Comparison of ENCODE assay signal across 8 mouse cellular contexts in the genomic region with DNA sequence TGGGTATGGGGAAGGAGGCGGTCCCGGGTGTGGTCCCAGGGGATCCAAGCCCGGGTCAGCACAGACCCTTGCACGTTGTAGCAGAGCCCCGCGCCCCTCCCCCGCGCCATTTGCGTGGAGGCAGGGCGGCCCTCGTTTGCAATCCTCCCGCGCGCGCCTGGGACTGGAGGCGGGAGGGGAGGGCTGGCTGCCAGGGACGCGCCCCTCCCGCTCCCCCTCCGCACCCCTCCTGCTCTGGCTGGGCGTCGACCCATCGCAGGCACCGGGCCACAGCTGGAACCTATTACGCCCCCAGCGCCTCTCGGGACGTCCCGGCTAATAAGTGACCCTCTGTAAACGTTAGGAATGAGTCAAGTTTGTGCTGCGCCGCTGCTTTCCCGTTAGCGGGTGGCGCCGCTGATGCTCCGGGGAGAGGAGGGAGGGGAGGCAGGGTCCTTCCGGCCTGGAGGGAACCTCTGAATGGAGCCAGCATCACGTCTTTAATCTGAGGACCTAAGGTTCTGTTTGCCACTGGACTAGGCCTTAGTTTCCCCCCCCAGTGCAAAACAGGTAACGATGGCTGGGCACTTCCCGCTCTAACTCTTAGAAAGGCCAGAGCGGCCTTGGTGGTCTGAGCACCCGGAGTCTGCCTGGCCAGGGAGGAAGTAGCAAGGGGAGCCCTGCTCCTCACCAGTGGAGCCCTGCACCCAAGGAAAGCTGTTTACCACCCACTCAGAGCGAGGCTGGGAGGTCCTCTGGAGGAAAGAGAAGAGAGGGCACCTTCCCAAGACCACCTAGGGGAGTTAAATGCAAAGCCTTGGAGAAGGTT. TPM values are rescaled to one million over a fixed set of nuclear protein-coding genes. Genes with fewer than 3 reads are reported as not detected.
DNase-seq lines count a peak whose midpoint lies in the region; ATAC-seq and TF ChIP-seq lines count a peak whose summit lies in the region.

No protein-coding gene starts in this region.

- H3K9me3 ChIP-seq in E14TG2a.4 (ENCODE audit: low read length), result no peaks in the 10 kb centered on the region
- H3K9me3 ChIP-seq in hindbrain, embryonic 15.5 days, result no peaks in the 10 kb centered on the region

- DNase-seq in cerebellum, postnatal 10 days, result peak; percentile 63 to 72
- DNase-seq in gastrocnemius, postnatal 10 days, result peak; percentile 74
- peak; percentile 35 for DNase-seq in left cerebral cortex, adult 11 months (ENCODE audit: low spot score)
- peak; percentile 64 for DNase-seq in lung, postnatal 14 days
- peak; percentile 27 to 45 for DNase-seq in right cerebral cortex, adult 2 months (ENCODE audit: low spot score in 2 of 2)
- no peak for DNase-seq in thymus, postnatal 10 days (ENCODE audit: low spot score in 2 of 2)

- peak overlapping the region; percentile 53 for H3K9ac ChIP-seq in hindbrain, embryonic 15.5 days

- peaks cover 40% of the 10 kb centered on the region for H3K4me1 ChIP-seq in E14TG2a.4 (replicated peaks; ENCODE audit: low read depth, low read length)
- H3K4me1 ChIP-seq in hindbrain, embryonic 15.5 days (replicated peaks), result peaks cover 19% of the 10 kb centered on the region

- no peak for TF ChIP-seq CTCF in E14TG2a.4 (conservative IDR thresholded peaks at IDR 0.05; ENCODE audit: low read length)

- ATAC-seq in hindbrain, embryonic 15.5 days (ENCODE audit: low FRiP score, low read depth), result peak; percentile 43

- peaks cover 72% of the 10 kb centered on the region for H3K27me3 ChIP-seq in E14TG2a.4 (ENCODE audit: insufficient read depth, low read length)
- H3K27me3 ChIP-seq in hindbrain, embryonic 15.5 days, result 0 out of 2 replicates have a peak, but pooled peaks cover 3% of the 10 kb centered on the region

- peak overlapping the region; percentile 74 for H3K4me3 ChIP-seq in E14TG2a.4 (replicated peaks; ENCODE audit: low read length)
- peak overlapping the region; percentile 46 for H3K4me3 ChIP-seq in hindbrain, embryonic 15.5 days

- peak overlapping the region; percentile 25; the same call in 1 of the 2 replicates for H3K27ac ChIP-seq in hindbrain, embryonic 15.5 days (replicated peaks)

- H3K36me3 ChIP-seq in E14TG2a.4 (ENCODE audit: insufficient read depth, low read length), result no peaks in the 10 kb centered on the region
- H3K36me3 ChIP-seq in hindbrain, embryonic 15.5 days, result no peaks in the 10 kb centered on the region

- H3K4me2 ChIP-seq in hindbrain, embryonic 15.5 days, result peak overlapping the region; percentile 99

- 5% methylated on average over 39 of the region's 44 CpGs for WGBS in hindbrain, embryonic 15.5 days

RNA-seq across cellular contexts. Expression of gene Crocc2, which starts 8.2 kb away (rescaled TPM):
- under 1 TPM in 1 of 2 experiments, not detected in 1; 0.05 TPM for total RNA-seq in gastrocnemius, postnatal 10 days (2021)
- polyA plus RNA-seq in hindbrain, embryonic 15.5 days (2015; fragmentation: Nextera tagmentation; extraction: Ambion mirVana), result 0.35 and 0.45 TPM in 2 replicates

RNA-seq across cellular contexts. Expression of gene 2310007B03Rik, which starts 16.0 kb away (rescaled TPM):
- total RNA-seq in gastrocnemius, postnatal 10 days (2021), result not detected
- 0.23 and 0.28 TPM in 2 replicates for polyA plus RNA-seq in hindbrain, embryonic 15.5 days (2015; fragmentation: Nextera tagmentation; extraction: Ambion mirVana)

RNA-seq across cellular contexts. Expression of gene Agxt, which starts 41.7 kb away (rescaled TPM):
- total RNA-seq in gastrocnemius, postnatal 10 days (2021), result under 1 TPM in 1 of 2 experiments, not detected in 1; 0.23 TPM
- not detected in 2 replicates for polyA plus RNA-seq in hindbrain, embryonic 15.5 days (2015; fragmentation: Nextera tagmentation; extraction: Ambion mirVana)

RNA-seq across cellular contexts. Expression of gene Sned1, which starts 58.9 kb away (rescaled TPM):
- 1 to 10 TPM; 5.9 to 9.7 TPM for total RNA-seq in gastrocnemius, postnatal 10 days (2021)
- 11.2 and 18.6 TPM in 2 replicates for polyA plus RNA-seq in hindbrain, embryonic 15.5 days (2015; fragmentation: Nextera tagmentation; extraction: Ambion mirVana)

Comparison
In these comparisons a context has a peak if more than half of its experiments do, and no peak if none do; other contexts are left out.
1. DNase-seq: peak in cerebellum, postnatal 10 days (2 of 2), gastrocnemius, postnatal 10 days (single experiment), left cerebral cortex, adult 11 months (single experiment), lung, postnatal 14 days (single experiment) and right cerebral cortex, adult 2 months (2 of 2); none in thymus, postnatal 10 days (0 of 2).